Mouse (Mus musculus) ovary, adult 10 weeks (tissue): ENCODE data around the gene Amfr. TPM values are rescaled to one million over a fixed set of nuclear protein-coding genes. Genes with fewer than 3 reads are reported as not detected.

ENCODE experiments used
- polyA plus RNA-seq: library from polyadenylated mRNA; stranded (reverse); fragments of 350-450 nt; fragmentation: Illumina TruSeq; extraction: RNeasy Lipid Tissue Mini Kit (QIAGEN cat#74804); gene quantifications from one replicate; pipeline ENCODE4 v1.2.3, GENCODE M21; 2014

Gene Amfr
- polyA plus RNA-seq: 194 TPM

GRCm38 (mm10) chr8:94012013-94012951, at the start of gene Amfr:
Amfr (minus strand) TSS chr8:94012842.

GRCm38 (mm10) chr8:94036944-94037524, 24.4 kb upstream of the Amfr start, which contains the start of the genes Nudt21 and Ogfod1:
Nudt21 (minus strand) TSS chr8:94037031.
Ogfod1 (plus strand) TSS chr8:94037198.

Other genes starting within 250 kb of the Amfr start
- 24.5 TPM for gene Gnao1, start 202.9 kb downstream of the Amfr start, polyA plus RNA-seq
- gene Nudt21, start 24.2 kb upstream of the Amfr start, polyA plus RNA-seq: 188 TPM
- 22.6 TPM for gene Ogfod1, start 24.4 kb upstream of the Amfr start, polyA plus RNA-seq
- gene Bbs2, start 86.1 kb upstream of the Amfr start, polyA plus RNA-seq: 11.3 TPM
- gene Mt4, start 124.4 kb upstream of the Amfr start, polyA plus RNA-seq: not detected
- not detected for gene Mt3, start 139.8 kb upstream of the Amfr start, polyA plus RNA-seq
- 34.3 TPM for gene Mt2, start 159.8 kb upstream of the Amfr start, polyA plus RNA-seq
- 12.5 TPM for gene Mt1, start 166.2 kb upstream of the Amfr start, polyA plus RNA-seq
- gene Nup93, start 201.7 kb upstream of the Amfr start, polyA plus RNA-seq: 21.6 TPM